Comparison of ENCODE assay signal across 16 mouse cellular contexts in genomic region chr4:69852637-69853036, GRCm38 (mm10).
"Had no signal": no experiment of that assay in that cellular context is flagged by ENCODE, and none has a peak within 500 bp of the region (broad histone marks: within the 10 kb centered on the region; RNA-seq: fewer than 3 reads in every experiment).

No protein-coding gene starts in this region.

- H3K27ac ChIP-seq: neural tube, embryonic 13.5 days; neural tube, embryonic 15.5 days; stomach, embryonic 15.5 days; stomach, postnatal 0 days had no signal

- H3K9me3 ChIP-seq: neural tube, embryonic 13.5 days; neural tube, embryonic 15.5 days; stomach, embryonic 15.5 days had no signal

- H3K4me1 ChIP-seq: neural tube, embryonic 13.5 days; neural tube, embryonic 15.5 days; stomach, embryonic 15.5 days had no signal

- DNase-seq: retina, postnatal 1 day; right cerebral cortex, adult 18-20 months; right cerebral cortex, postnatal 14 days; right cerebral cortex, postnatal 25 days; right cerebral cortex, postnatal 4 days; spleen, adult 18-20 months; thymus, adult 18-20 months; thymus, adult 2 months; thymus, postnatal 14 days; thymus, postnatal 25 days; thymus, postnatal 36 days; thymus, postnatal 4 days had no signal

- H3K36me3 ChIP-seq: neural tube, embryonic 13.5 days; neural tube, embryonic 15.5 days; stomach, embryonic 15.5 days had no signal

- H3K9ac ChIP-seq: neural tube, embryonic 13.5 days; neural tube, embryonic 15.5 days; stomach, embryonic 15.5 days had no signal

- H3K4me3 ChIP-seq: neural tube, embryonic 13.5 days; neural tube, embryonic 15.5 days; stomach, embryonic 15.5 days had no signal
